Mouse (Mus musculus): ENCODE data around the gene Fam240b.

DNA sequence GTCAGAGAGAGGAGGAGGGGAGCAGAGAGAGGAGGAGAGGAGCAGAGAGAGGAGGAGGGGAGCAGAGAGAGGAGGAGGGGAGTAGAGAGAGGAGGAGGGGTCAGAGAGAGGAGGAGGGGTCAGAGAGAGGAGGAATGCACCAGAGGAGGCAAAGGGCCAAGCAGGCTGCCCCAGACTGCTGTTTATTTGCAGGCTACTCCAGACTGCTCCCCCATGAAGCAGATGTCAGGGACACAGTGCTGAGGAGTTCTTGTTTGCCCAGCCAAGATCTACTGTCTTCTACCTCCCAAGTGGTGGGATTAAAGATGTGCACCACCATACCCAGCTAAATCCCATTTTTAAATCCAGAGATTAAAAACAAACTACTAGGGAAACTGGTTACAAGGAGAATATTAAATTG is 9.8 kb upstream of the Fam240b start:
- TF ChIP-seq EP300 (optimal IDR thresholded peaks at IDR 0.05) (no peak), CTCF (IDR thresholded peaks at IDR 0.05; ENCODE audit: low read depth) (no peak)

All from stomach, postnatal 0 days (tissue).